Mouse (Mus musculus): ENCODE data around the gene Herpud1. TPM values are rescaled to one million over a fixed set of nuclear protein-coding genes. Genes with fewer than 3 reads are reported as not detected.
A peak's percentile ranks its signal among the peaks of the same experiment; 100 is the strongest.

Gene Herpud1
- polyA plus RNA-seq, 1 experiment from 2014 or later: 78.0 TPM

GRCm38 (mm10) chr8:94379686-94380085, 6.6 kb upstream of the Herpud1 start:
- Histone ChIP-seq H3K27ac (ENCODE audit: low read length) (no peak overlapping the region), H3K27me3 (replicated peaks; ENCODE audit: control insufficient read depth, insufficient read depth, low read length) (no peaks in the 10 kb centered on the region), H3K4me1 (replicated peaks; ENCODE audit: control insufficient read depth, insufficient read depth, low read length) (no peaks in the 10 kb centered on the region), H3K4me2 (ENCODE audit: low read length) (no peak overlapping the region), H3K9me3 (ENCODE audit: control insufficient read depth, low read length) (no peaks in the 10 kb centered on the region), H3K36me3 (ENCODE audit: control insufficient read depth, insufficient read depth) (no peaks in the 10 kb centered on the region), H3K9ac (replicated peaks; ENCODE audit: low read depth, low read length) (no peak overlapping the region), H3K4me3 (replicated peaks; ENCODE audit: low read length) (no peak overlapping the region)
- 91% methylated on average over 9 of the region's 9 CpGs for WGBS
- ATAC-seq: no peak

GRCm38 (mm10) chr8:94384166-94384565, 2.1 kb upstream of the Herpud1 start:
- Histone ChIP-seq H3K9ac (replicated peaks; ENCODE audit: low read depth, low read length) (no peak overlapping the region), H3K4me2 (ENCODE audit: low read length) (no peak overlapping the region), H3K4me1 (replicated peaks; ENCODE audit: control insufficient read depth, insufficient read depth, low read length) (peaks cover 19% of the 10 kb centered on the region), H3K27ac (ENCODE audit: low read length) (no peak overlapping the region), H3K4me3 (replicated peaks; ENCODE audit: low read length) (no peak overlapping the region), H3K27me3 (replicated peaks; ENCODE audit: control insufficient read depth, insufficient read depth, low read length) (no peaks in the 10 kb centered on the region), H3K9me3 (ENCODE audit: control insufficient read depth, low read length) (no peaks in the 10 kb centered on the region), H3K36me3 (ENCODE audit: control insufficient read depth, insufficient read depth) (no peaks in the 10 kb centered on the region)
- no peak for ATAC-seq
- WGBS: 87% methylated on average over 7 of the region's 7 CpGs

GRCm38 (mm10) chr8:94385506-94386213, 578 bp upstream of the Herpud1 start:
- peaks cover 19% of the 10 kb centered on the region for H3K4me1 ChIP-seq (replicated peaks; ENCODE audit: control insufficient read depth, insufficient read depth, low read length)
- H3K9ac ChIP-seq (replicated peaks; ENCODE audit: low read depth, low read length): peak overlapping the region; percentile 94
- peak overlapping the region; percentile 74 for H3K4me2 ChIP-seq (ENCODE audit: low read length)
- H3K36me3 ChIP-seq (ENCODE audit: control insufficient read depth, insufficient read depth): peaks cover 12% of the 10 kb centered on the region
- H3K27ac ChIP-seq (ENCODE audit: low read length): peak overlapping the region; percentile 92
- no peaks in the 10 kb centered on the region for H3K9me3 ChIP-seq (ENCODE audit: control insufficient read depth, low read length)
- H3K27me3 ChIP-seq (replicated peaks; ENCODE audit: control insufficient read depth, insufficient read depth, low read length): no peaks in the 10 kb centered on the region
- peak overlapping the region; percentile 71 for H3K4me3 ChIP-seq (replicated peaks; ENCODE audit: low read length)
- ATAC-seq: peak; percentile 23; the same call in 1 of the 2 replicates
- 22% methylated on average over 20 of the region's 20 CpGs for WGBS

- no peaks in the 10 kb centered on the region for H3K27me3 ChIP-seq (replicated peaks; ENCODE audit: control insufficient read depth, insufficient read depth, low read length)
- no peak overlapping the region for H3K27ac ChIP-seq (ENCODE audit: low read length)
- no peaks in the 10 kb centered on the region for H3K9me3 ChIP-seq (ENCODE audit: control insufficient read depth, low read length)
- peaks cover 19% of the 10 kb centered on the region for H3K4me1 ChIP-seq (replicated peaks; ENCODE audit: control insufficient read depth, insufficient read depth, low read length)
- peak overlapping the region; percentile 71 for H3K4me3 ChIP-seq (replicated peaks; ENCODE audit: low read length)
- no peak for ATAC-seq
- peak overlapping the region; percentile 76 for H3K4me2 ChIP-seq (ENCODE audit: low read length)
- WGBS: 0% methylated on average over 25 of the region's 25 CpGs
- peak overlapping the region; percentile 94 for H3K9ac ChIP-seq (replicated peaks; ENCODE audit: low read depth, low read length)
- H3K36me3 ChIP-seq (ENCODE audit: control insufficient read depth, insufficient read depth): peaks cover 27% of the 10 kb centered on the region
These were observed 918 bp downstream of the Herpud1 start for GRCm38 (mm10) chr8:94387027-94387684.

GRCm38 (mm10) chr8:94387785-94388184, 1.5 kb downstream of the Herpud1 start:
- 21% methylated on average over 6 of the region's 6 CpGs for WGBS
- no peak overlapping the region for H3K27ac ChIP-seq (ENCODE audit: low read length)
- H3K9ac ChIP-seq (replicated peaks; ENCODE audit: low read depth, low read length): peak overlapping the region; percentile 94
- peaks cover 19% of the 10 kb centered on the region for H3K4me1 ChIP-seq (replicated peaks; ENCODE audit: control insufficient read depth, insufficient read depth, low read length)
- peak overlapping the region; percentile 71 for H3K4me3 ChIP-seq (replicated peaks; ENCODE audit: low read length)
- H3K27me3 ChIP-seq (replicated peaks; ENCODE audit: control insufficient read depth, insufficient read depth, low read length): no peaks in the 10 kb centered on the region
- no peak for ATAC-seq
- H3K9me3 ChIP-seq (ENCODE audit: control insufficient read depth, low read length): no peaks in the 10 kb centered on the region
- peaks cover 33% of the 10 kb centered on the region for H3K36me3 ChIP-seq (ENCODE audit: control insufficient read depth, insufficient read depth)
- H3K4me2 ChIP-seq (ENCODE audit: low read length): peak overlapping the region; percentile 76

GRCm38 (mm10) chr8:94389531-94389930, 3.3 kb downstream of the Herpud1 start:
- H3K4me2 ChIP-seq (ENCODE audit: low read length): no peak overlapping the region

GRCm38 (mm10) chr8:94390429-94390828, 4.2 kb downstream of the Herpud1 start:
- no peaks in the 10 kb centered on the region for H3K9me3 ChIP-seq (ENCODE audit: control insufficient read depth, low read length)
- H3K4me3 ChIP-seq (replicated peaks; ENCODE audit: low read length): no peak overlapping the region
- H3K4me2 ChIP-seq (ENCODE audit: low read length): no peak overlapping the region
- WGBS: 95% methylated on average over 6 of the region's 6 CpGs
- H3K27me3 ChIP-seq (replicated peaks; ENCODE audit: control insufficient read depth, insufficient read depth, low read length): no peaks in the 10 kb centered on the region
- H3K36me3 ChIP-seq (ENCODE audit: control insufficient read depth, insufficient read depth): peaks cover 51% of the 10 kb centered on the region
- ATAC-seq: no peak
- H3K27ac ChIP-seq (ENCODE audit: low read length): no peak overlapping the region
- H3K9ac ChIP-seq (replicated peaks; ENCODE audit: low read depth, low read length): no peak overlapping the region
- H3K4me1 ChIP-seq (replicated peaks; ENCODE audit: control insufficient read depth, insufficient read depth, low read length): peaks cover 18% of the 10 kb centered on the region

More at GRCm38 (mm10) chr8:94389531-94389930, 3.3 kb downstream of the Herpud1 start:
- Histone ChIP-seq H3K27ac (ENCODE audit: low read length) (no peak overlapping the region), H3K4me1 (replicated peaks; ENCODE audit: control insufficient read depth, insufficient read depth, low read length) (peaks cover 19% of the 10 kb centered on the region), H3K4me3 (replicated peaks; ENCODE audit: low read length) (no peak overlapping the region), H3K27me3 (replicated peaks; ENCODE audit: control insufficient read depth, insufficient read depth, low read length) (no peaks in the 10 kb centered on the region), H3K9ac (replicated peaks; ENCODE audit: low read depth, low read length) (no peak overlapping the region), H3K36me3 (ENCODE audit: control insufficient read depth, insufficient read depth) (peaks cover 45% of the 10 kb centered on the region), H3K9me3 (ENCODE audit: control insufficient read depth, low read length) (no peaks in the 10 kb centered on the region)
- ATAC-seq: no peak
- WGBS: 95% methylated on average over 6 of the region's 6 CpGs

GRCm38 (mm10) chr8:94390910-94391309, 4.7 kb downstream of the Herpud1 start:
- peaks cover 51% of the 10 kb centered on the region for H3K36me3 ChIP-seq (ENCODE audit: control insufficient read depth, insufficient read depth)
- H3K9ac ChIP-seq (replicated peaks; ENCODE audit: low read depth, low read length): no peak overlapping the region
- 96% methylated on average over 8 of the region's 8 CpGs for WGBS
- H3K4me2 ChIP-seq (ENCODE audit: low read length): no peak overlapping the region
- no peaks in the 10 kb centered on the region for H3K9me3 ChIP-seq (ENCODE audit: control insufficient read depth, low read length)
- H3K27ac ChIP-seq (ENCODE audit: low read length): no peak overlapping the region
- no peak overlapping the region for H3K4me3 ChIP-seq (replicated peaks; ENCODE audit: low read length)
- no peaks in the 10 kb centered on the region for H3K27me3 ChIP-seq (replicated peaks; ENCODE audit: control insufficient read depth, insufficient read depth, low read length)
- no peak for ATAC-seq
- peaks cover 14% of the 10 kb centered on the region for H3K4me1 ChIP-seq (replicated peaks; ENCODE audit: control insufficient read depth, insufficient read depth, low read length)

GRCm38 (mm10) chr8:94392147-94392546, 5.9 kb downstream of the Herpud1 start:
- no peaks in the 10 kb centered on the region for H3K27me3 ChIP-seq (replicated peaks; ENCODE audit: control insufficient read depth, insufficient read depth, low read length)
- no peak overlapping the region for H3K4me3 ChIP-seq (replicated peaks; ENCODE audit: low read length)
- peaks cover 13% of the 10 kb centered on the region for H3K4me1 ChIP-seq (replicated peaks; ENCODE audit: control insufficient read depth, insufficient read depth, low read length)
- no peak for ATAC-seq
- H3K4me2 ChIP-seq (ENCODE audit: low read length): no peak overlapping the region
- WGBS: 78% methylated on average over 12 of the region's 12 CpGs
- no peaks in the 10 kb centered on the region for H3K9me3 ChIP-seq (ENCODE audit: control insufficient read depth, low read length)
- H3K27ac ChIP-seq (ENCODE audit: low read length): no peak overlapping the region
- H3K9ac ChIP-seq (replicated peaks; ENCODE audit: low read depth, low read length): no peak overlapping the region
- peaks cover 51% of the 10 kb centered on the region for H3K36me3 ChIP-seq (ENCODE audit: control insufficient read depth, insufficient read depth)
